Mouse (Mus musculus) limb, embryonic 10.5 days (tissue): ENCODE data around the gene Rtf2. TPM values are rescaled to one million over a fixed set of nuclear protein-coding genes. Genes with fewer than 3 reads are reported as not detected.

ENCODE experiments used
- DNase-seq: peaks from one replicate; pipeline ENCODE4 v3.0.0-alpha.2; 2017; ENCODE audit warnings: low spot score
- H3K27ac ChIP-seq: fragments of 300-500 bp; sonication (generic); 2 replicates; pipeline ENCODE4 v1.5.1; 2016; ENCODE audit warnings: mild to moderate bottlenecking
- H3K27me3 ChIP-seq: fragments of 300-500 bp; sonication (generic); 2 replicates; pipeline ENCODE4 v1.6.1; 2016; ENCODE audit warnings: low read depth, mild to moderate bottlenecking; ENCODE audit not compliant: poor library complexity, severe bottlenecking
- H3K36me3 ChIP-seq: fragments of 300-500 bp; sonication (generic); 2 replicates; pipeline ENCODE4 v1.6.1; 2016; ENCODE audit warnings: mild to moderate bottlenecking, moderate library complexity
- H3K4me1 ChIP-seq: fragments of 300-500 bp; sonication (generic); 2 replicates; pipeline ENCODE4 v1.6.1; 2016
- H3K4me3 ChIP-seq: fragments of 300-500 bp; sonication (generic); 2 replicates; pipeline ENCODE4 v1.5.1; 2016; ENCODE audit warnings: mild to moderate bottlenecking, moderate library complexity
- H3K9me3 ChIP-seq: fragments of 300-500 bp; sonication (generic); replicated peaks from 2 replicates; pipeline ENCODE4 v1.6.1; 2016; ENCODE audit warnings: mild to moderate bottlenecking
- WGBS: fragments of 180-500 bp; shearing (Covaris S2); methylation state at CpG from one replicate; pipeline ENCODE4 v1.1.7; 2016; 5-methylcytosine and 5-hydroxymethylcytosine counted together
- polyA plus RNA-seq: library from polyadenylated mRNA; unstranded; fragments of >200 nt; fragmentation: Nextera tagmentation; extraction: Ambion mirVana; gene quantifications from 2 replicates; pipeline ENCODE4 v1.2.1, GENCODE M21; 2016

Rtf2 gene
- polyA plus RNA-seq, 1 experiment from 2014 or later = 79.5 TPM

DNA sequence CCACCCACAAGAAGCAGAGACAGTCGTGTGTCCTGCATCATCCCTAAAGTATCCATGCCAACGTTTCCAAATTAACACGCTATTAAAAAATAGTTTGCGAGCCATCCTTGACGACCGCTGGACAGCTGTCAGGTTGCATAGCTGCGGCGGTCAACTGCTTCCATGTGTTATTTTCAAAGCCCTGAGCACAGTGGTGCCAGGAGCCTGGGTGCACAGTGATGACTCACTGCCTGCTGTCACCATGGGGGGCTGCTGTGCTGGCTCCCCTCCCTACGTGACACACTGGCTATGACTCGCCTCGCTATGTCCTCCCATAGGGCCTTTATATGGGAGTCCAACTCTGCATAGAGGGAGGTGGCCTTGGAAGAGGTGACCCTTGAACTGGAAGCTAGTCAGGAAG, 29.3 kb upstream of the Rtf2 start:
- DNase-seq = no peak
- Histone ChIP-seq H3K27ac (no peak overlapping the region), H3K27me3 (0 out of 2 replicates have a peak, but pooled peaks cover 3% of the 10 kb centered on the region), H3K4me3 (no peak overlapping the region), H3K4me1 (peaks cover 14% of the 10 kb centered on the region), H3K36me3 (no peaks in the 10 kb centered on the region), H3K9me3 (no peaks in the 10 kb centered on the region)
- WGBS = 86% methylated on average over 11 of the region's 11 CpGs

DNA sequence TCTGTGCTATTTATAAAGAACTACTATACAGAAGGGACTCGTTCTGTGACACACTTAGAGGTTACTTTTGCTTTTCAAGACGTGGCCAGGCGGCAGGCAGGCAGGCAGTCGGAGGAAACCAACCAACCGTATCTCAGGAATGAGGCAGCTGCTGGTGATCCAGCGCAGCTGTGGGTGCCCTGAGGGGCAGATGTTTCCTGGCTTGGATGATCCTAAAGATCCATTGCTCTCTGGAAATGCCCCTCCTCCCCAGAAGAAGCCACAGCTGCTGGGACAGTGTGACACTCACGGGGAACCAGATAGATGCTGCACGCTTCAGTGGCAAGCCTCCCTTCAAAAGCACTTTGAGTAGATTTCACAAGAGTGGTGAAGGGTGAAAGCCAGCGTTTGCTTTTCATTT, 27.9 kb upstream of the Rtf2 start:
- WGBS = 19% methylated on average over 9 of the region's 9 CpGs
- no peaks in the 10 kb centered on the region for H3K36me3 ChIP-seq
- H3K4me1 ChIP-seq = peaks cover 18% of the 10 kb centered on the region
- H3K9me3 ChIP-seq = no peaks in the 10 kb centered on the region
- DNase-seq = no peak
- H3K4me3 ChIP-seq = no peak overlapping the region
- H3K27ac ChIP-seq = no peak overlapping the region
- 0 out of 2 replicates have a peak, but pooled peaks cover 4% of the 10 kb centered on the region for H3K27me3 ChIP-seq

DNA sequence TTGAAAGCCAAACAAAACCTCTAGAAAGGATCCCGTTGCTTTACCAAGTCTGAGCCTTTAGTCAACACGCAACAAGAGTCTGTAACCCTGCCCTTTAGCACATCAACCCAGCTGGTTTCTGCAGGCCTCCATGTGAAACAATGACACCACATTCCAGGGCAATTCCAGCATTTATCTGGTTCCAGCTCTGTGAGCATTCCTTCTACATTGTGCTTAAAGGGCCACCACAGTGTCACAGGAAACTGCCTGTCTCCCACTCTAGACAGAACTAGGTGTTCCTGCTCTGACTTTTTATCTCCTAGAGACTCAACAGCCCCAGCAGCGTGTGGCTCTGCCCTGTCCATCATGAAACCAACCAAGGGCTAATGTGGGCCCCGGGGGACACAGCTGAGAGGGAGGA, 27.1 kb upstream of the Rtf2 start:
- Histone ChIP-seq H3K4me3 (no peak overlapping the region), H3K9me3 (no peaks in the 10 kb centered on the region), H3K4me1 (peaks cover 18% of the 10 kb centered on the region), H3K36me3 (no peaks in the 10 kb centered on the region), H3K27me3 (0 out of 2 replicates have a peak, but pooled peaks cover 4% of the 10 kb centered on the region), H3K27ac (no peak overlapping the region)
- WGBS = 51% methylated on average over 4 of the region's 4 CpGs
- DNase-seq = no peak

DNA sequence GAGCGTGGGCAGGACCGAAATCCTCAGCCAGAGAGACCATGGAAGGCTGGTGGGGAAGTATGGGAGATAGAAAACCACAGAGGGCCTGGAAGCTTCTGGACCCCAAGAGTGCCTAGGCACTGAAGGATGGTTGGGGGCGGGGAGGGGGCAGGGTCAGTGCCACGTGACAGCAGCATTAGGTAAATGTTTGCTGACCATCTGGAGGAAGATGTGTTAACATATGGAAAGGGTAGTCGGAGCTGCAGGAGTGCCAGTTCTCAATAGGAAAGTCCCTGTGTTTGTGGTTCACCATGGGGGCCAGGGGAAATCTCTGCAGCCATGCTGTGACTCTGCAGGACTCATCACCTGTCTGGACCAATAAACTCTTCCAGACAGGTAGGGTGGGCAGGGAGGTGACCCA, 26.5 kb upstream of the Rtf2 start:
- Histone ChIP-seq H3K9me3 (no peaks in the 10 kb centered on the region), H3K27me3 (0 out of 2 replicates have a peak, but pooled peaks cover 4% of the 10 kb centered on the region), H3K36me3 (no peaks in the 10 kb centered on the region), H3K4me3 (no peak overlapping the region), H3K27ac (no peak overlapping the region), H3K4me1 (peaks cover 18% of the 10 kb centered on the region)
- WGBS = 47% methylated on average over 5 of the region's 5 CpGs
- DNase-seq = no peak

DNA sequence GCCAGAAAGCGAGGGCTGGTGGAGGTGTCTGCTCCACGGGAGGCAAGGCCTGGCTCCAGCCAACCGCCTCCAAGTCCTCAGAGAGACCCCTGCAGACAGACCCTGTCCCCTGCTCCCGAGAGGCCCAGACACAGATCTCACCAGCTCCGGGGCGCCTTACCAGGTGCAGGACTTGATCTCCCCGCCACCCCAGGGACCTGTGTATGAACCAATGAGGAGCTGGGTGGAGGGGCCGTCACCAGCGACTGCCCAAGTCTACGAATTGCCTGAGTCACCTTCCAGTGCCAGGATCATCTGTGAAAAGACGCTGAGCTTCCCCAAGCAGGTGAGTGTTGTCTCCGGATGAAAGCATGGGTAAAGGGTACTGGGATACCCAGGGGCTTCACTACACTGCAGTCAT, 24.1 kb upstream of the Rtf2 start:
- H3K36me3 ChIP-seq = no peaks in the 10 kb centered on the region
- no peak overlapping the region for H3K4me3 ChIP-seq
- no peaks in the 10 kb centered on the region for H3K9me3 ChIP-seq
- no peak for DNase-seq
- 0 out of 2 replicates have a peak, but pooled peaks cover 4% of the 10 kb centered on the region for H3K27me3 ChIP-seq
- no peak overlapping the region for H3K27ac ChIP-seq
- peaks cover 16% of the 10 kb centered on the region for H3K4me1 ChIP-seq
- 55% methylated on average over 12 of the region's 12 CpGs for WGBS

DNA sequence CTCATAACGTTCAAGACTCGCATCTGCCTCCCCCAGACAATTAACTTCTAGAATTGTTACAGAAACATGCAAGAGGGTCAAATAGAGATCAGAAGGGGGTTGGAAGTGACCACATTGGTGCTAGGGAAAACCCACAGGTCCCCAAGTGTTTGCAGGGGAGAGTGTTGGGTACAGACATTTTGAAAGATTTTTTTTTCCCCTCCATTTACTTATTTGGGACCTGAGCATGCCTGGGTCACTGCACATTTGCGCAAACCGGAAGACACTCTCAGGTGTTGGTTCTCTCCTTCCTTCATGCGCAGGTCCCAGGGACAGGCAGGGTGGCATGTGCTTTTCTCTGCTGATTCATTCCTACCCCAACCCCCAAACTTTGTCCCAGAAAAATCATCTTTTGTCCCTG, 23.5 kb upstream of the Rtf2 start:
- H3K27ac ChIP-seq = no peak overlapping the region
- WGBS = 88% methylated on average over 5 of the region's 5 CpGs

DNA sequence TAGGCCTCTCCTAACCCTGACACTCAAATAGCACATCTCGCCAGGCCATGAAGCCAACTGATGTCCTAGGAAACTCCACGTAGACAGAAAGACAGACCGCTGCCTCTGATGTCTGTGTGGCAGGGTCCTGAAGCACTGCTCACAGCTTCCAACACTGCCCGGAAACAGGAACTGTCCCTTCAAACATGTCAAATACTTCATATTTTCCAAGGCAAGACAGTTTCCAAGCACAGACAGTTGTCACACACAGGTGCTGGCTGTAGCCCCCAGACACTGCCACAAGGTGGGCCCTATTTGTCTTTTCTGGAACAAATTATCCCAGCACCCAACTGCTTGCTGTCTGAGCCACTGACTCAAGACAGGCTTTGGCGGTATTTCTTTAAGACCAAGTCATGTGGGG, 22.1 kb upstream of the Rtf2 start:
- Histone ChIP-seq H3K9me3 (no peaks in the 10 kb centered on the region), H3K27me3 (0 out of 2 replicates have a peak, but pooled peaks cover 4% of the 10 kb centered on the region), H3K36me3 (no peaks in the 10 kb centered on the region), H3K4me3 (no peak overlapping the region), H3K27ac (no peak overlapping the region), H3K4me1 (0 out of 2 replicates have a peak, but pooled peaks cover 8% of the 10 kb centered on the region)
- DNase-seq = no peak
- 92% methylated on average over 5 of the region's 5 CpGs for WGBS

More for the DNA sequence above, 23.5 kb upstream of the Rtf2 start:
- H3K27me3 ChIP-seq = 0 out of 2 replicates have a peak, but pooled peaks cover 4% of the 10 kb centered on the region
- H3K36me3 ChIP-seq = no peaks in the 10 kb centered on the region
- no peak for DNase-seq
- no peaks in the 10 kb centered on the region for H3K9me3 ChIP-seq
- no peak overlapping the region for H3K4me3 ChIP-seq
- H3K4me1 ChIP-seq = peaks cover 16% of the 10 kb centered on the region

DNA sequence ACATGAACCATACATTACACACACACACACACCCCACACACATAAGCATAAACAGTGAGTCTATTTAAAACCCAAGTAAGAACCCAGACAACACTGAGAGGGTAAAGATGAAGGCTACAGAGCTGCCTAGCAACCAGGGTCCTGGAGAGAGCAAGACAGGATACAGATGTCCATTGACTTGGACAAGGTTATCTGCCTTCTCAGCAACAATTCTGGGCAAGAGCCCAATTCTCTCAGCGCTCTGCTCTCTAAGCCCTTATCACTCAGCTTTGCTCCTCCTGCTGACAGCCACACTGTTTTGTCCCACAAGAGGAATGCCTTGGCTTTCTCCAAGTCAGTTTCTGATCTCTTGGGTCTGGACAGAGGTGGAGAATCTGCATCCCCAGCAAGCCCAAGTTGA, 9.7 kb upstream of the Rtf2 start:
- no peaks in the 10 kb centered on the region for H3K4me1 ChIP-seq
- WGBS = 85% methylated on average over 1 of the region's 1 CpGs
- no peaks in the 10 kb centered on the region for H3K36me3 ChIP-seq
- no peaks in the 10 kb centered on the region for H3K9me3 ChIP-seq
- no peaks in the 10 kb centered on the region for H3K27me3 ChIP-seq
- H3K27ac ChIP-seq = no peak overlapping the region
- no peak for DNase-seq
- H3K4me3 ChIP-seq = no peak overlapping the region

DNA sequence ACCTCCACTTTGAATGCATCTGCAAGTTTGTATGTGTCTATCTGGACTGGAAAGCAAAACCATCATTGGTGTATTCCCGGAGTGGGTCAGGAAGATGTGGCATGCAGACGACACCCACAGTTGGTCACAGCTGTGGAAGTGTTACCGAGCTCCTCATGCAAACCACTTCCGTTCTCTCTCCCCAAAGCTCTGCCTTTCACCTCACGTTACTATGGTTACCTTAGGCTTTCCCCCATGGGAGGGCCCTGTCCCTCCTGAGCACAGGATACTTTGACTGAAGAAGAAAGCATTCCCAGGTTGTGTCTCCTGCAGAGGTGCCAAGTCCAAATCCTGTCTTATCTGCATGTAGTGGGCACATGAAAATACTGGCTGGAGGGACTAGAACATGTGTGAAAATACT, 6.6 kb upstream of the Rtf2 start:
- H3K4me3 ChIP-seq = no peak overlapping the region
- no peaks in the 10 kb centered on the region for H3K4me1 ChIP-seq
- no peak overlapping the region for H3K27ac ChIP-seq
- H3K36me3 ChIP-seq = no peaks in the 10 kb centered on the region
- no peaks in the 10 kb centered on the region for H3K9me3 ChIP-seq
- DNase-seq = no peak
- WGBS = 52% methylated on average over 5 of the region's 5 CpGs
- no peaks in the 10 kb centered on the region for H3K27me3 ChIP-seq

DNA sequence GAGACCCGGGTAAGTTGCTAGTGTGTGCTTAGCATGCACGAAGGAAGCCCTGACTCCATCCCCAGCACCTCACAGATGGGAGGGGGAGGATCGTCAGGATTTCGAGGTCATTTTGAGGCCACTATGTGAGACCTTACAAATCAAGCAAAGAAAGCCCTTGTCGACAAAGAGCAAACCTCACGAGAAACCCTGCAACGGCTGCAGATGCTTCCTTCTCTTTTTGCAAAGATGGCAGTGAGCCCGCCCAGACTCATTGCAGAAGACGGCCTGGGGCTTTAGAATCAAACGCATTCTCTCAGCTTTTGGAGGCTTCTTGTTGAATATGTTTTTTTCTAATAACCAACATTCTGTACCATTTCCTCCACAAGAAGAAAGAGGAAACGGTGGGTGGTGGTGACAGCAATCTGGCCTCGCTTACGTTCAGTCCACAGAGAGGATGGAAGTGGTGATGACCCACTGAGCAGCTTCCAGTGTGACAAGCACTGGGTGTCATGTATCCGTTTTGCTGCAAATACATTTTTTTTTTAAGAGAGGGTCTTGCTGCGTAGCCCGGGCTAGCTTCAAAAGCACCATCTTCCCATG, 2.9 kb upstream of the Rtf2 start:
- H3K4me3 ChIP-seq = no peak overlapping the region
- H3K27me3 ChIP-seq = no peaks in the 10 kb centered on the region
- peaks cover 19% of the 10 kb centered on the region for H3K4me1 ChIP-seq
- 74% methylated on average over 16 of the region's 16 CpGs for WGBS
- H3K9me3 ChIP-seq = no peaks in the 10 kb centered on the region
- no peaks in the 10 kb centered on the region for H3K36me3 ChIP-seq
- no peak for DNase-seq
- no peak overlapping the region for H3K27ac ChIP-seq

DNA sequence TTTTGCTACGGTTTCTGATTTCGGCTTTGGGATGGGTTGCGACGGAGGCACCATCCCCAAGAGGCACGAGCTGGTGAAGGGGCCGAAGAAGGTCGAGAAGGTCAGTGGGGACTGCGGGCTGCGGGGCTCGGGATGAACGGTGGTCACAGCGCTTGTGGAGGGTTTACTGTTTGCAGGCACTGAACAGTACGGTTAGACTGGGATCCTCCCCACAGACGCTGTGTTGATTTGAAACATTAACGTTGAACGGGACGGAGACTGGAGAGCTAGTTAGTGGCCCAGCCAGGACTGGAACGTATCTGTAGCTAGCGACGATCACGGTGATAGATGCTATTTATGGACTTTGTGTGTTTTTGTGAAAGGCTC, 267 bp downstream of the Rtf2 start:
- H3K36me3 ChIP-seq = peaks cover 12% of the 10 kb centered on the region
- peak overlapping the region; percentile 83 for H3K4me3 ChIP-seq
- H3K27ac ChIP-seq = peak overlapping the region; percentile 79
- no peaks in the 10 kb centered on the region for H3K9me3 ChIP-seq
- no peaks in the 10 kb centered on the region for H3K27me3 ChIP-seq
- DNase-seq = no peak
- H3K4me1 ChIP-seq = peaks cover 19% of the 10 kb centered on the region
- 1% methylated on average over 21 of the region's 21 CpGs for WGBS

DNA sequence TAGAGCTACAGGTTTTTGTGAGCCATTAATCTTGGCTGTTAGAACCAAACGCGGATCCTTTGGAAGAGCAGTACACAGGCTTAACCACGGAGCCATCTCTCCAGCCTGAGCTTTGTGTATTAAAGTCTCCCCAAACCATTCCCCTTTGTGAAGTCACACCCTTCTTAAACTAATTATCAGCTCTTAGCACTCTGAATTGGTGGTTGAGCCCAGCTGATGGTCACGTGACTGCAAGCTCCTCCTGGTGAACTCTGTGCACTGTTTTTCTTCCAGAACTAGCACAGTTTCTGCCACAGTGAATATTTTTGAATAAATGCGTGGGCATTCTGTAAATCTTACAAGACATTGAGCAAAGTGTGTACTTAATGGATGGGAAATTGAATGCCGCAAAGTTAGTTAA, 820 bp downstream of the Rtf2 start:
- peaks cover 18% of the 10 kb centered on the region for H3K36me3 ChIP-seq
- 32% methylated on average over 6 of the region's 6 CpGs for WGBS
- H3K4me3 ChIP-seq = peak overlapping the region; percentile 83
- peak overlapping the region; percentile 79; the same call in 1 of the 2 replicates for H3K27ac ChIP-seq
- H3K9me3 ChIP-seq = no peaks in the 10 kb centered on the region
- no peaks in the 10 kb centered on the region for H3K27me3 ChIP-seq
- H3K4me1 ChIP-seq = peaks cover 19% of the 10 kb centered on the region
- DNase-seq = no peak

DNA sequence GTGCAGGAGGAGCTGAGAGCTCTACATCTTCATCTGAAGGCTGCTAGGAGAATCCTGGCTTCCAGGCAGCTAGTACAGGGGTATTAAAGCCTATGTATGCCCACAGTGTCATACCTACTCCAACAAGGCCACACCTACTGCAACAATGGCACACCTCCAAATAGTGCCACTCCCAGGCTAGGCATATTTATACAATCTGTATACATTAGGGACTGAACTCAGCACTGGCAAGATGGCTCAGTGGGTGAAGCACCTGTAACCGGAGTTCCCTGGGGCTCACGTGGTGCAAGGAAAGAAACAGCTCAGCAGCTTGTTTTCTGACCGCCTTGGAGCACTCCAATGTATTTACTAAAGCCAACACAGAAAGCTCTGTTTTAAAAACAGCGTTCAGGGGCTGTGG, 5.3 kb downstream of the Rtf2 start:
- DNase-seq = no peak
- no peak overlapping the region for H3K27ac ChIP-seq
- 93% methylated on average over 4 of the region's 4 CpGs for WGBS
- no peaks in the 10 kb centered on the region for H3K27me3 ChIP-seq
- H3K9me3 ChIP-seq = no peaks in the 10 kb centered on the region
- no peak overlapping the region for H3K4me3 ChIP-seq
- H3K36me3 ChIP-seq = peaks cover 62% of the 10 kb centered on the region
- H3K4me1 ChIP-seq = peaks cover 12% of the 10 kb centered on the region

DNA sequence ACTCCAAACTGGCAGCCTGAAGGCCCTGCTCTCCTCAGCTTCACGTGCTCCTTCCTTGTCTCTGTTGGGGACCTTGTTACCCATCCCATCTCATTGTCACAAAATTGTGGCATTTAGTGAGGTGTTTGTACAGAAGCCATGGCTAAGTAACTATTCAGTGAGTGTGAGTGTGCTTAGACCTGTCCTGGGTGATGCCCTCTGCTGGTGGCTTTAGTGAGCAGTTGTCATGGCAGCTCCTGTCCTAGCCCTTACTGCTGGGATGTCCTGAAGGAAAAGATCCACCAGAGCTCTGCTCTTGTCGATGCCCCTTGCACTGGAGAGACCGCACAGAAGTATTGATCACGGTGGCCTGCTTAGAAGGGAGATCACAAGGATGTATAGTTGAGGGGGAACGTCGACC, 7.0 kb downstream of the Rtf2 start:
- Histone ChIP-seq H3K36me3 (peaks cover 78% of the 10 kb centered on the region), H3K27me3 (no peaks in the 10 kb centered on the region), H3K9me3 (no peaks in the 10 kb centered on the region), H3K27ac (no peak overlapping the region), H3K4me1 (no peaks in the 10 kb centered on the region), H3K4me3 (no peak overlapping the region)
- 93% methylated on average over 6 of the region's 6 CpGs for WGBS
- no peak for DNase-seq
